Mouse (Mus musculus) cerebellum, adult 8-10 months (tissue): Measurements from ENCODE around the gene Gbp2.
"Not testable (repeated sequence)": the region's sequence is repeated elsewhere in the genome, so short reads cannot be mapped to it uniquely, and the experiment has no call there.

ENCODE experiments used
- DNase-seq: peaks from one replicate; pipeline ENCODE4 v3.0.0; 2022

Gene Gbp2

GRCm38 (mm10) chr3:142620111-142620955 lies at the start of gene Gbp2:
TSS of gene Gbp2 (plus strand) at chr3:142620602.
- no peak for DNase-seq

- no peak for DNase-seq
These were observed 49.7 kb upstream of the Gbp2 start for GRCm38 (mm10) chr3:142570738-142571137.

GRCm38 (mm10) chr3:142577108-142577507 lies 43.3 kb upstream of the Gbp2 start:
- DNase-seq, result no peak

- DNase-seq, result no peak
These were observed 42.1 kb upstream of the Gbp2 start for GRCm38 (mm10) chr3:142578342-142578741.

GRCm38 (mm10) chr3:142583067-142583466 lies 37.3 kb upstream of the Gbp2 start:
- no peak for DNase-seq

GRCm38 (mm10) chr3:142587386-142587785 lies 33.0 kb upstream of the Gbp2 start:
- no peak for DNase-seq

GRCm38 (mm10) chr3:142588888-142589287 lies 31.5 kb upstream of the Gbp2 start:
- DNase-seq, result no peak

GRCm38 (mm10) chr3:142590431-142591067 lies 29.9 kb upstream of the Gbp2 start:
- DNase-seq, result no peak

- DNase-seq, result no peak
These were observed 25.9 kb upstream of the Gbp2 start, which contains the start of gene Gbp2b for GRCm38 (mm10) chr3:142594547-142594946. TSS of gene Gbp2b (plus strand) at chr3:142594847.

GRCm38 (mm10) chr3:142597923-142598322 lies 22.5 kb upstream of the Gbp2 start:
- DNase-seq, result no peak

GRCm38 (mm10) chr3:142601675-142602074 lies 18.7 kb upstream of the Gbp2 start:
- DNase-seq, result no peak

GRCm38 (mm10) chr3:142618658-142619057 lies 1.7 kb upstream of the Gbp2 start:
- no peak for DNase-seq

- no peak for DNase-seq
These were observed 796 bp upstream of the Gbp2 start for GRCm38 (mm10) chr3:142619606-142620005.

- DNase-seq, result no peak
These were observed 657 bp downstream of the Gbp2 start for GRCm38 (mm10) chr3:142620956-142621562.

- DNase-seq, result no peak
These were observed 10.0 kb downstream of the Gbp2 start for GRCm38 (mm10) chr3:142630385-142630784.

- peak; percentile 26 for DNase-seq
These were observed 19.8 kb downstream of the Gbp2 start for GRCm38 (mm10) chr3:142640201-142640600.

- DNase-seq, result peak; percentile 55
These were observed 25.5 kb downstream of the Gbp2 start for GRCm38 (mm10) chr3:142645949-142646348.

- DNase-seq, result not testable (repeated sequence)
These were observed 27.4 kb downstream of the Gbp2 start for GRCm38 (mm10) chr3:142647836-142648235.

- DNase-seq, result no peak
These were observed 29.8 kb downstream of the Gbp2 start for GRCm38 (mm10) chr3:142650205-142650604.

GRCm38 (mm10) chr3:142664723-142665122 lies 44.3 kb downstream of the Gbp2 start:
- DNase-seq, result no peak

- DNase-seq, result no peak
These were observed 54.2 kb downstream of the Gbp2 start for GRCm38 (mm10) chr3:142674607-142675006.
